Mouse (Mus musculus): ENCODE data around the gene Vars.
"Not testable (repeated sequence)": the region's sequence is repeated elsewhere in the genome, so short reads cannot be mapped to it uniquely, and the experiment has no call there.

The Vars gene

GRCm38 (mm10) chr17:35024261-35024660, 23.5 kb downstream of the Vars start:
- no peak for DNase-seq (ENCODE audit: low spot score)

GRCm38 (mm10) chr17:35024691-35025488, 24.1 kb downstream of the Vars start:
- no peak for DNase-seq (ENCODE audit: low spot score)

- DNase-seq (ENCODE audit: low spot score), result no peak
Measured at GRCm38 (mm10) chr17:35026206-35026605, 25.4 kb downstream of the Vars start.

- DNase-seq (ENCODE audit: low spot score), result peak; percentile 63
Measured at GRCm38 (mm10) chr17:35027277-35028068, 26.7 kb downstream of the Vars start, which contains the start of gene Sapcd1. Gene Sapcd1 (minus strand): TSS chr17:35028016.

- no peak for DNase-seq (ENCODE audit: low spot score)
Measured at GRCm38 (mm10) chr17:35028315-35028714, 27.5 kb downstream of the Vars start.

- no peak for DNase-seq (ENCODE audit: low spot score)
Measured at GRCm38 (mm10) chr17:35029691-35030532, 29.1 kb downstream of the Vars start.

GRCm38 (mm10) chr17:35031272-35031671, 30.5 kb downstream of the Vars start:
- DNase-seq (ENCODE audit: low spot score), result no peak

GRCm38 (mm10) chr17:35031880-35032279, 31.1 kb downstream of the Vars start:
- no peak for DNase-seq (ENCODE audit: low spot score)

- no peak for DNase-seq (ENCODE audit: low spot score)
Measured at GRCm38 (mm10) chr17:35032323-35032870, 31.6 kb downstream of the Vars start.

- DNase-seq (ENCODE audit: low spot score), result not testable (repeated sequence)
Measured at GRCm38 (mm10) chr17:35033703-35034102, 32.9 kb downstream of the Vars start.

- DNase-seq (ENCODE audit: low spot score), result no peak
Measured at GRCm38 (mm10) chr17:35034896-35035295, 34.1 kb downstream of the Vars start.

- no peak for DNase-seq (ENCODE audit: low spot score)
Measured at GRCm38 (mm10) chr17:35039121-35039873, 38.5 kb downstream of the Vars start.

GRCm38 (mm10) chr17:35043794-35044193, 43.0 kb downstream of the Vars start:
- no peak for DNase-seq (ENCODE audit: low spot score)

GRCm38 (mm10) chr17:35044904-35045806, 44.4 kb downstream of the Vars start:
- DNase-seq (ENCODE audit: low spot score), result no peak

GRCm38 (mm10) chr17:35045807-35046680, 45.3 kb downstream of the Vars start:
- no peak for DNase-seq (ENCODE audit: low spot score)

- DNase-seq (ENCODE audit: low spot score), result peak; percentile 95
Measured at GRCm38 (mm10) chr17:35046681-35047455, 46.1 kb downstream of the Vars start, which contains the start of gene Msh5. Gene Msh5 (minus strand): TSS chr17:35046745.

GRCm38 (mm10) chr17:35047688-35048087, 46.9 kb downstream of the Vars start:
- DNase-seq (ENCODE audit: low spot score), result no peak

Data from MN1 (cell line).